Mouse (Mus musculus) neural tube, embryonic 15.5 days (tissue): ENCODE results near the gene Tuba4a. TPM values are rescaled to one million over a fixed set of nuclear protein-coding genes. Genes with fewer than 3 reads are reported as not detected.

Experiments used
- ATAC-seq: fragments of 200-750 bp; cut with Nextera tagmentation; 2 replicates; pipeline ENCODE4 v1.8.0; 2017; ENCODE audit warnings: mild to moderate bottlenecking, moderate TSS enrichment, moderate library complexity; ENCODE audit not compliant: low FRiP score
- H3K27ac ChIP-seq: fragments of 300-500 bp; sonication (generic); replicated peaks from 2 replicates; pipeline ENCODE4 v1.5.1; 2015; ENCODE audit warnings: mild to moderate bottlenecking, inconsistent platforms
- H3K27me3 ChIP-seq: fragments of 300-500 bp; sonication (generic); replicated peaks from 2 replicates; pipeline ENCODE4 v1.6.1; 2015; ENCODE audit warnings: inconsistent platforms
- H3K36me3 ChIP-seq: fragments of 300-500 bp; sonication (generic); 2 replicates; pipeline ENCODE4 v1.6.1; 2015; ENCODE audit warnings: inconsistent platforms
- H3K4me1 ChIP-seq: fragments of 300-500 bp; sonication (generic); 2 replicates; pipeline ENCODE4 v1.6.1; 2015; ENCODE audit warnings: inconsistent platforms
- H3K4me2 ChIP-seq: fragments of 300-500 bp; sonication (generic); 2 replicates; pipeline ENCODE4 v1.6.1; 2015; ENCODE audit warnings: inconsistent platforms, mild to moderate bottlenecking, moderate library complexity
- H3K4me3 ChIP-seq: fragments of 300-500 bp; sonication (generic); replicated peaks from 2 replicates; pipeline ENCODE4 v1.5.1; 2015; ENCODE audit warnings: mild to moderate bottlenecking, inconsistent platforms
- H3K9ac ChIP-seq: fragments of 300-500 bp; sonication (generic); replicated peaks from 2 replicates; pipeline ENCODE4 v1.6.1; 2015; ENCODE audit warnings: mild to moderate bottlenecking, inconsistent platforms
- H3K9me3 ChIP-seq: fragments of 300-500 bp; sonication (generic); replicated peaks from 2 replicates; pipeline ENCODE4 v1.6.1; 2016; ENCODE audit warnings: inconsistent platforms
- WGBS: fragments of 180-500 bp; shearing (Covaris S2); methylation state at CpG from one replicate; pipeline ENCODE4 v1.1.7; 2015; ENCODE audit warnings: mixed read lengths; 5-methylcytosine and 5-hydroxymethylcytosine counted together
- polyA plus RNA-seq: library from polyadenylated mRNA; unstranded; fragments of >200 nt; fragmentation: Nextera tagmentation; extraction: Ambion mirVana; gene quantifications from 2 replicates; pipeline ENCODE4 v1.2.1, GENCODE M21; 2015

Tuba4a gene
- polyA plus RNA-seq, 1 experiment from 2014 or later: 44.6 TPM

DNA sequence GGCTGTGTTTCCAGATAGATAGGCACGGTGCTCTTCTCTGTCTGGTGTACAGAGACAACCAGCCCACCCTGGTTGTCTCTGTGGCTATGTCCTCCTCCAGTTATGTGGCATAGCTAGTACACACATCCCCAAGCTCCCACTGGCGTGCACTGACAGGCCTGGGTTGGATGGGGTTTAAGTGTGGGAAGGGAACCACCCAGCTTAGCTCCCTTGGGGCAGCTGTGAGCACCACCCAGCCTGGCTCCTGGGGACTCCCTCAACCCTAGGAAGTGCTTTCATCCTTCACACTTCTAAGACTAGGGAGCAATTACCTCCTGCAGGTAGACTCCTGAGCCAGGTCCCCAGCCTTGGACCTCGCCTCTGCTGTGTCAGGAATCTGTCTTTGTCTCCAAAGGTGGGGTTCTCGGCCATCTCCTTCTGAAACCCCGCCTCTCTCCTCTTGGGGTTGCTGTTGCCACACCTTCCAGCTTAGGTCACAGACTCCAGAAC, 12.0 kb upstream of the Tuba4a start, which contains the start of gene A630095N17Rik:
Gene A630095N17Rik (minus strand): TSS at position 439 of the 489 bp plus-strand sequence.
- Histone ChIP-seq H3K4me1 (peaks cover 18% of the 10 kb centered on the region), H3K4me3 (no peak within 1 kb of the TSS), H3K4me2 (no peak within 1 kb of the TSS), H3K27ac (no peak within 1 kb of the TSS), H3K9me3 (no peaks in the 10 kb centered on the region), H3K27me3 (peaks cover 7% of the 10 kb centered on the region; the same call in 1 of the 2 replicates), H3K36me3 (no peaks in the 10 kb centered on the region), H3K9ac (no peak within 1 kb of the TSS)
- WGBS: 76% methylated on average over 5 of the region's 5 CpGs
- ATAC-seq: no peak

DNA sequence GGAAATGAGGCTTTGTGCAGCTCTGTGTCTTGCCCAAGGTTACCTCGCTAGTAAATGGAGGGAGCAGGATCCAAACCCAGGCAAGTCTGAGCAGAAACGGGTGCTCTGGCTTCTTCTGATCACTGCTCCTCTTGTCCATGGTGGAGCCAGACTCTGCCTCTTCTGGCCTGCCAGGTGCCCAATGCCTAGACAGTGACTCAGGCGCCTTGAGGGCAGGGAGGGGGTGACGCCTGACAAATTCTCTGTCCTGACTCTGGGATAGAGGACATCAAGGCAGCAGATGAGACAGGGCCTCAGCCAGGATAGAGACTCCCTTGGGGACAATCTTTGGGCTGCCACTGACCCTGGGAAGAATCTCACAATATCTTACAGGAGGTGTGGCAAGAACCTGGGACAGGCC, 11.6 kb upstream of the Tuba4a start:
- 84% methylated on average over 4 of the region's 4 CpGs for WGBS
- no peak for ATAC-seq
- no peaks in the 10 kb centered on the region for H3K9me3 ChIP-seq
- H3K27ac ChIP-seq: no peak overlapping the region
- H3K9ac ChIP-seq: no peak overlapping the region
- H3K4me1 ChIP-seq: peaks cover 17% of the 10 kb centered on the region
- peaks cover 10% of the 10 kb centered on the region; the same call in 1 of the 2 replicates for H3K27me3 ChIP-seq
- no peaks in the 10 kb centered on the region for H3K36me3 ChIP-seq
- no peak overlapping the region for H3K4me3 ChIP-seq
- H3K4me2 ChIP-seq: no peak overlapping the region

GRCm38 (mm10) chr1:75230335-75230994, 10.8 kb upstream of the Tuba4a start:
- no peak overlapping the region for H3K4me2 ChIP-seq
- no peak overlapping the region for H3K27ac ChIP-seq
- H3K9me3 ChIP-seq: no peaks in the 10 kb centered on the region
- no peak for ATAC-seq
- H3K27me3 ChIP-seq: peaks cover 10% of the 10 kb centered on the region; the same call in 1 of the 2 replicates
- H3K4me1 ChIP-seq: peaks cover 10% of the 10 kb centered on the region
- WGBS: 82% methylated on average over 7 of the region's 7 CpGs
- H3K9ac ChIP-seq: no peak overlapping the region
- no peak overlapping the region for H3K4me3 ChIP-seq
- H3K36me3 ChIP-seq: no peaks in the 10 kb centered on the region

- Histone ChIP-seq H3K4me2 (no peak overlapping the region), H3K36me3 (no peaks in the 10 kb centered on the region), H3K4me3 (no peak overlapping the region), H3K27ac (no peak overlapping the region), H3K9ac (no peak overlapping the region), H3K27me3 (peaks cover 10% of the 10 kb centered on the region; the same call in 1 of the 2 replicates), H3K4me1 (no peaks in the 10 kb centered on the region), H3K9me3 (no peaks in the 10 kb centered on the region)
- WGBS: 78% methylated on average over 4 of the region's 4 CpGs
- ATAC-seq: no peak
Measured at GRCm38 (mm10) chr1:75229158-75229557, 9.5 kb upstream of the Tuba4a start.

- H3K9me3 ChIP-seq: no peaks in the 10 kb centered on the region
- no peak overlapping the region for H3K27ac ChIP-seq
- peaks cover 19% of the 10 kb centered on the region for H3K27me3 ChIP-seq
- H3K4me3 ChIP-seq: no peak overlapping the region
- no peak overlapping the region for H3K4me2 ChIP-seq
- H3K36me3 ChIP-seq: no peaks in the 10 kb centered on the region
- WGBS: 79% methylated on average over 1 of the region's 1 CpGs
- no peak overlapping the region for H3K9ac ChIP-seq
- no peaks in the 10 kb centered on the region for H3K4me1 ChIP-seq
- ATAC-seq: no peak
Measured at GRCm38 (mm10) chr1:75227653-75228052, 8.0 kb upstream of the Tuba4a start.

- Histone ChIP-seq H3K4me1 (no peaks in the 10 kb centered on the region), H3K9ac (no peak overlapping the region), H3K27me3 (peaks cover 34% of the 10 kb centered on the region), H3K27ac (no peak overlapping the region), H3K4me3 (no peak overlapping the region), H3K36me3 (no peaks in the 10 kb centered on the region), H3K4me2 (no peak overlapping the region), H3K9me3 (no peaks in the 10 kb centered on the region)
- no peak for ATAC-seq
- 83% methylated on average over 2 of the region's 2 CpGs for whole genome bisulfite sequencing
Measured at GRCm38 (mm10) chr1:75226138-75226537, 6.5 kb upstream of the Tuba4a start.

DNA sequence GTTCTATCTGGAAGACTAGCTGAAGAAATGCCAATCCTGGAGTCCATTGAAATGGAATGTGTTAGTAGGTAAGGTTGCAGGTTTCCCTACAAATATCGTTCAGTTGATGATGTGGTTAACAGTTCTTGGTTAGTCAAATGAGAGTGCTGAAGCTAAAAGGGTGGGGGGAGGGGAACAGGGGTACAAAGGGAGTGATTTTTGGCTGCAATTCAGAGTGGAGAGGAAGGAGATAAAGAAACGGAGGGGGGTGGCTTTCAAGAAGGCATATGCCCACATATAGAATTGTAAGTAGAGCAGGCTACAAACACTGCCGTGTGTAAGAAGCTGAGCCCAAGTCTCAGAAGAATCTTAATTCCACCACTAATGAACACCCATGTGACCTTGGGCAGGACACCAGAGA, 5.8 kb upstream of the Tuba4a start:
- H3K27me3 ChIP-seq: peaks cover 38% of the 10 kb centered on the region
- ATAC-seq: no peak
- no peak overlapping the region for H3K4me3 ChIP-seq
- H3K36me3 ChIP-seq: no peaks in the 10 kb centered on the region
- no peak overlapping the region for H3K9ac ChIP-seq
- no peak overlapping the region for H3K27ac ChIP-seq
- no peaks in the 10 kb centered on the region for H3K4me1 ChIP-seq
- WGBS: 69% methylated on average over 3 of the region's 3 CpGs
- no peak overlapping the region for H3K4me2 ChIP-seq
- H3K9me3 ChIP-seq: no peaks in the 10 kb centered on the region

DNA sequence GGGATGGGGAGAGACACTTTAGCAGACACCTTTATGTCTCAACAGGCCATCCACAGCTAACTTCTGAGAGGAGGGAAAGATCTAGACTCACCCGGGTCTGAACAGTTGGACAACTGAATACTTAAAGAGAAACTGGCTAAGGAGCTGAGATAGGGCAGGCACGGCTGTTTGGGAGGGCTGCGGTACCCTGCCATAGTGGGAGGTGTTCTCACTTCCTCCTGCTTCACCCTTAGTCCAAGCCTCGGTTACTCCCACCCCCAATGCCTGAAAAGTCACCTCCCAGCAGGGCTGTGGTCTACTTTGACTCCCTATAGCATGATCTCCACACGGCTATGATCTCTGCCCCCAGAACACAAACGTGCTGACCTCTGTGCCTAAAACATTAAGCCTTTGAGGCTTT, 3.9 kb upstream of the Tuba4a start:
- no peak for ATAC-seq
- no peak overlapping the region for H3K27ac ChIP-seq
- H3K36me3 ChIP-seq: no peaks in the 10 kb centered on the region
- H3K9ac ChIP-seq: no peak overlapping the region
- no peak overlapping the region for H3K4me2 ChIP-seq
- H3K4me1 ChIP-seq: peaks cover 13% of the 10 kb centered on the region
- peaks cover 51% of the 10 kb centered on the region for H3K27me3 ChIP-seq
- H3K9me3 ChIP-seq: no peaks in the 10 kb centered on the region
- no peak overlapping the region for H3K4me3 ChIP-seq
- 77% methylated on average over 6 of the region's 6 CpGs for WGBS

DNA sequence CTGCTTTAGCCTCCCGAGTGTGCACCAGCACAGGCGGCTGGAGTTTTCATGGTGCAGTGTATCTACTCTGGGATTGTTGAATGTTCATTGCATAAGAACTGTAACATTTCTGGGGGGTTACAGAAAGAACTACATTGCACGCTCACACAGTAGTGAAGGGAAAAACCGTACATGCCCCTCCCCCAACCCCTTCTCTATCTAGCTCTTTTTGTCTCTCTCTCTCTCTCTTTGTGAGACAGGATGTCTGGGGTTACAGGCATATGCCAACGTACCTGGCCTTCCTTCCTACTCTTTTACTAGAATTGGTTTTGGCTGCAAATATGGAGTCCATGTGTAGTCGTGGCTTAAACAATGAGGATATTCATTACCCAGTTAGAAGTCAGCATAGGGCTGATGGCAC, 3.3 kb upstream of the Tuba4a start:
- ATAC-seq: no peak
- H3K27me3 ChIP-seq: peaks cover 57% of the 10 kb centered on the region
- no peak overlapping the region for H3K9ac ChIP-seq
- no peak overlapping the region for H3K4me2 ChIP-seq
- no peaks in the 10 kb centered on the region for H3K9me3 ChIP-seq
- WGBS: 75% methylated on average over 6 of the region's 6 CpGs
- H3K36me3 ChIP-seq: no peaks in the 10 kb centered on the region
- H3K4me1 ChIP-seq: peaks cover 19% of the 10 kb centered on the region
- H3K4me3 ChIP-seq: no peak overlapping the region
- no peak overlapping the region for H3K27ac ChIP-seq

DNA sequence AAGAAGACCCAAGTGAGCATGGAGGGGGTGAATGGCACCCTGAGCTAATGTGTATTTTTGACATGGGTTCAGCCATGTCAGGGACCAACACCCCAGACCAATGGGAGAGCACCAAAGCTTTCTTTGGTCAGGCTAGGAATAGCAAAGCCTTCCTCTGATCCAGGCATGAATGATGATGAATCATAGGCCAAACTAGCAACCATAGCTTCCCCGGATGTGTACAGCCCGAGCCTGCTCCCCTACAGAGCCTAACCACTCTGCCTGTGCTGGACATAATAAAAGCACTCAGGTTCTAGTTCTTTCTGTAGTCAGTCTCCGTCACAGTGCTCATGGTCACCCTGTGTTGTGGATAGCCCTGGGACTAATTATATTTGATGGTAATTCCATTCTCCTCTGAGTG, 1.9 kb upstream of the Tuba4a start:
- 77% methylated on average over 3 of the region's 3 CpGs for WGBS
- Histone ChIP-seq H3K9me3 (no peaks in the 10 kb centered on the region), H3K27me3 (peaks cover 67% of the 10 kb centered on the region), H3K4me2 (no peak overlapping the region), H3K9ac (no peak overlapping the region), H3K4me3 (no peak overlapping the region), H3K4me1 (peaks cover 20% of the 10 kb centered on the region), H3K27ac (no peak overlapping the region), H3K36me3 (no peaks in the 10 kb centered on the region)
- ATAC-seq: no peak

GRCm38 (mm10) chr1:75219078-75219477, 587 bp downstream of the Tuba4a start:
- H3K27me3 ChIP-seq: peaks cover 79% of the 10 kb centered on the region
- peak overlapping the region; percentile 55 for H3K4me3 ChIP-seq
- H3K36me3 ChIP-seq: peaks cover 11% of the 10 kb centered on the region
- WGBS: 0% methylated on average over 24 of the region's 24 CpGs
- H3K27ac ChIP-seq: no peak overlapping the region
- peaks cover 22% of the 10 kb centered on the region for H3K4me1 ChIP-seq
- peak; percentile 91 for ATAC-seq
- no peaks in the 10 kb centered on the region for H3K9me3 ChIP-seq
- peak overlapping the region; percentile 97 for H3K4me2 ChIP-seq
- H3K9ac ChIP-seq: peak overlapping the region; percentile 56

DNA sequence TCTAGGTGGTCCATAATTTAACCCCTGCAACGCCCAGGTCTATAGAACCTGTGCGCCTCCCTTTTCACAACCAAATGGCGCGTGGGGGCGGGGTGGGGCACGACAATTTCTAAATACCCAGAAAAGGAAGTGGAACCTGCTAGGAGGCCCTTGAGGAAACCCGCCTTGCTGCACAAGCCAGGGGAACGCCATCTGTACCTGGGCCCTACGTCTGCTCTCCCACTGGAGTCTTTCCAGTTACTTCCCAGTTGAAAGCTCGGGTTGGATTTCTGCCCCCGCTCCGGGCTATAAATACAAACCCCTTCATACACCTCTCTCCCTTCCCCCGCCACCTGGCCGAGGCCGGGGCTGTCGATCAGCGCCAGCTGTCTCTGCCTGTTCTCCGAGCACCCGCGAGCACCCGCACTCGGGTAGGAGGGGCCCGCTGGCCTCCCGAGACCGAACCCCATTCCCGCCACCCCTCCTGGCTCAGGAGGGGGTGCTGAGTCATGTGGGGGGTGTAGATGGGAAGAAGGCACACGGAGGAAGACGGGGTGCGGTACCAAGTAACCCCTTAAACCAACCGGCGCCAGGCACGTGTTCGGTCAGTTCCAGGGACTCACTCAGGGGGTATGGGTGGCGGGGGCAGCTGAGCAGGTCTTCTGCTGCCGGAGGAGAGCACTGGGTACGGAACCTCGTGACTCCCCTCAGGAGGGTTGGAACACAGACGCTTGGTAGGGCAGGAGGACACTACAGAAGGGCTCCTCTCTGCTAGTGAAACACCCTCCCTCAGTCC, 1.3 kb downstream of the Tuba4a start:
- no peaks in the 10 kb centered on the region for H3K9me3 ChIP-seq
- peak; percentile 43 for ATAC-seq
- WGBS: 2% methylated on average over 38 of the region's 38 CpGs
- H3K4me1 ChIP-seq: peaks cover 25% of the 10 kb centered on the region
- H3K27me3 ChIP-seq: peaks cover 76% of the 10 kb centered on the region
- H3K4me3 ChIP-seq: peak overlapping the region; percentile 55
- no peak overlapping the region for H3K27ac ChIP-seq
- H3K4me2 ChIP-seq: peak overlapping the region; percentile 97
- peaks cover 18% of the 10 kb centered on the region for H3K36me3 ChIP-seq
- H3K9ac ChIP-seq: peak overlapping the region; percentile 56
